Mouse (Mus musculus): ENCODE data around the gene Nbas.

GRCm38 (mm10) chr12:13575605-13576600, 307.0 kb downstream of the Nbas start:
- TF ChIP-seq CTCF (IDR thresholded peaks at IDR 0.05; ENCODE audit: low read depth), result no peak
- no peak for TF ChIP-seq EP300 (IDR thresholded peaks at IDR 0.05; ENCODE audit: low read depth)
